Mouse (Mus musculus) hindlimb bud, embryonic 11.5 days (tissue): Measurements from ENCODE around the gene Fut4.

ENCODE experiments used
- DNase-seq: peaks from one replicate; pipeline ENCODE4 v3.0.0-alpha.2; 2012; ENCODE audit warnings: low read depth, low spot score; ENCODE audit errors: extremely low spot score

Fut4 gene

DNA sequence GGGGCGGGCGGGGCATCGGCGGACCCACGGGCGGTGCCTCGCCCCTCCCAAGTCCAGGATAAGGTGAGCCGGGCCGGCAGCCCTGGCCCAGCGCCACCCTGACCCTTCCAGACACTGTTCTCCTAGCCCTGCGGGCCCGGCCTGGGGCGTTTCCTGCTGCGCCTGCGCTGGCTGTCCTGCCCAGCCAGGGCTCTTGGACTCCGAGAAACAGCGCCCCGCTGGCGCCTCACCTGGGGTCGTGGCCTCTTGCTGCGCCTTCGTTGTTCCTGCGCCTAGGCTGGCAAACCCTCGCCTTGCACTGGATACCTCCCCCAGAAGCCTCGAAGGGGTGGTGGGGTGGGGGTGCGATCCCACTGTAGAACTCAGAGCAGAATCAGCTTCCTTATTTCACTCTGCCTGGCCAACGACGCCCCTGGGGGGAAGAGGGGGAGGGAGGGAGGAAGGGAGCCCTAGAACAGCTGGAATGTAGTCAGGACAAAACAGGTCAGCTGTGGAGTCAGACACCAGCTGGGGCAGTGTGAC, at the start of gene Fut4:
Gene Fut4 (minus strand): TSS at position 393 of the 522 bp plus-strand sequence.
- DNase-seq: no peak

DNA sequence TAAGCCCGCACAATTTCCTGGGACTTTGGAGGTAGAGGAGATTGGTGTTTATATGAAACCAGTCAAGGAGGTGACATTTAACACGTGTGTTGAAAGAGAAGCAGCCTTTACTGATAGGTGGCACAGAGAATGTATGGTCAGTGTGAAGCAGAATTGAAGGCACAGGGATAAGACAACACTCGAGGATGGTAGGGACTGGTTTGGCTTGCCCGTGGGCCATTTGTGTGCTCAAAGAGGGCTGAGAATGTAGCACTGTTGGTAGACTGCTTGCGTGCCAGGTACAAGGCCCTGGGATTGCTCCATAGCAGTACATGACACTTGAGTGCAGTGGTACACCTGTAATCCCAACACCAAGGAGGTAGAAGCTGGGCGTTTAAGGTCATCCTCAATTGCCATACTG, 35.2 kb upstream of the Fut4 start:
- no peak for DNase-seq

DNA sequence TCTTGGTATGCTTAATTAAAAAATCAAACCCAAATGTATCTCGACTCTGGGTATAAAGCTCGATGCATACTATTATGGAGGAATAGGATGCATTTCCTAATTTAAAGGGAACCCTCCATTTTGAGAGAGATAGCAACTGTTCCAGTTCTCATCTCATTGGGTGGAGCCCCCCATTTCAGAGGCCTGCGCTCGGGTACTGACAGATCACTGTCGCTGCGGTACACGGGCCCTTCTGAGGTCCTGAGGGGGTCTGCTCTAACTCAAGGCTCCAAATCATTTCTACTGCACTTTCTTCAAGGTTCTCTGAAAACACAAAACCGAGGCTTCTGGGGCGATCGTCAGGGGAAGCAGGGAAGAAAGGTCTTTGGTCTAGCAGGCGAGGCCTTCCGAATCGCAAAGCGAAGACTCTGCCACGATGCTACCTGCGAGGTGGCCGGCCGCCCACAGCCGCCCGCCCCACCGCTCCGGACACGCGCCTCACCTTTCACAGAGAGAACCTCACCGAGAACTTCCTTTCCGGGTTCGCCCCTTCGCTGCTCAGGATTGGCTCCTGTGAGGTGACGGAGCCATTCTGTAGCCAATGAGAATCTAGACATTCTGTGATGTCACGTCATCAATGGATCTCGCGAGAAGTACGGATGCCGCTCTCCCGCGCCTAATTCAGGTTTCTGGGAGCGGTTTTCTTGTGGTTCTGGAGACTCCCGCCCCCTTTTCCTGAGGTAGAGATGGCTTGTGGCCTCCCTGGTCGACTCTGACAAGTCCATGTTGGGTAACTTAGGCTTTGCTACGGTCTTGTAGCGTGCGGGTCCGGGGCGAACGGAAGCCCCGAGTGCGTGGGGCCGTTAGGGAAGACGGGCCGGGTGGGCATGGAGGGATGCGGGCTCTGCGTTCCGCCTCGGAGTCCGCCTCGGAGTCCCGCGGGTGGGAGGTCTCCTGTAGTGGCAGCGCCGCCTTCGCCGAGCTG, 32.1 kb upstream of the Fut4 start, which contains the start of the genes Mre11a and Ankrd49:
Gene Mre11a (plus strand): TSS at position 616 of the 964 bp plus-strand sequence.
Gene Ankrd49 (minus strand): TSS at position 818 of the 964 bp plus-strand sequence.
- peak; percentile 98 for DNase-seq

DNA sequence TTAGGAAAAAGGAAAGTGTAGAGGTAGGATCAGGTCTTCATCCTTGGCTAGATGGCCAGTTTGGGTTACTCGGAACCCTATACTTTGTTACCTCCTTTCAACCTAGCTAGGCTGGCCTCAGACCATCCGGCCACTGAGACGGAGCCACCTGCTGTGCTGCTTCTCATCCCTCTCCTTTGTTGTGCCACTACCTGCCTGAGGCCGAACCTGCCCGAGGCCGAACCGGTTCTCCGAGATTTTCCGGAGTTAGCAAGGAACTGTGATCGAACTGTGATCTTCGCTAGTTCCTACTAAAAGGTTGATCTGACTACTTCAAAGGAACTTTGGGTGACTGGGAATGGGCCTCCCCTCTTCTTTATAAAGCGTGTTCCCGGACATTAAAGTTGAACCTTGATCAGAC, 26.1 kb upstream of the Fut4 start:
- no peak for DNase-seq

DNA sequence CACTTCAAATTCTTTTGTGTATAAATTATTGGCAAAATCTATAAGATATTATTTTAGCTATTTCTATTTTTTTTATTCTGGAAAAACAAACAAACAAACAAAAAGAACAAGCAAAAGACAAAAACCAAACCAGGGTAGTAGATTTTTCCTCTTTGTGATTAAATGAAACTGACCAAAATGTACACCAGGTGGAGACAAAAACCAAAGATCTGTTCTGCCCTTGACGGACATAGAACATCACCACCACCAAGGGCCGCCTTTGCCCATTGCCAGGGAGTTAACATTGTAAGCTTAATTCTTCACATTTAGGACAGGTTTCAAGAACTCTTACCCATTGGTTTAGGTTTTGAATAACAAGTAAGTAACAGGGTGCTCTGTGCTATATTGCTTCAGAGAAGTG, 21.6 kb upstream of the Fut4 start:
- no peak for DNase-seq

DNA sequence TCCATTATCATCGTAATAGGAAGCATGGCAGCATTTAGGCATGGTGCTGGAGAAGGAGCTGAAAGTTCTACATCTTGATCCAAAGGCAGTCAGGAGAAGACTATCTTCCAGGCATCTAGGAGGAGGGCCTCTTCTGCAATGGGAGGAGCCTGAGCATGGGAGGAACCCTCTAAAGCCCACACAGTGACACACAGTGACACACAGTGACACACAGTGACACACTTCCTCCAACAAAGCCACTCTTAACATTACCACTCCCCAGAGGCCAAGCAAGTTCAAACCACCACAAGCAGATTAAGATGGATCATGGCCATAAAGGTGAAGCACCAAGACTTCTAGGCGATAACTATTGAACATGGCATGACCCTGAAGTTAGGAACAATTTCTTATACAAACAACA, 19.9 kb upstream of the Fut4 start:
- DNase-seq: no peak

DNA sequence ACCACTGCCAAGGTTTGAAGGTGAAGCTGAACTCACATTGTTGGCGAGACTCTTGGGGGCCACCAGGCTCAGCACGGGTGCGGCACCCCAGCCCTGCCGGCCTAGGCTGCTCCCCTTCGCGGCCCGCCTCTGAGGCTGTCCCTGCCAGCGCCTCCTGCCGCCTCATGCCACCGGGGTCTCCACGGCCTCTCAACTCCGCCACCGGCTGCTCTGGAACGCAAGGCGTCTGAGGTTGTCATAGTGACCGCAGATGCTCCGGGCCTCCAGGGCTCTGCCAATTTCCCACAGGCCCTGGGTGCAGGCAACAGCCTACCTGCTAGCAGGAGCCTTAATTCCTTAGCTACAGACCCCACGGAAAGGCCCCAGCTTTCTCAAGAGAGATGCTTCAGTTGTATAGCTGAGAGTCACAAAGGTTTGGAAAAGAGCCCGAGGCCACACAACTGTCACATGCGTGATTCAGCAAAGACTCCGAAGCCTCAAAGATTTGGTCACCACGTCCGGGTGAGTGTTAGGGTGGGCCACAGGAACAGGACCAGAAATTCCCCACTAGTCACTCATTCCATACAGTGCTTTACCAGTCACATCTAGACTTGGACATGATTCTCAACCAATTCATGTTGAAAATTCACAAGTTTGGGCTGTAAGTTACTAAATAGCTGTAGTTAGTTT, 18.7 kb upstream of the Fut4 start, which contains the start of gene 1700012B09Rik:
Gene 1700012B09Rik (minus strand): TSS at position 228 of the 669 bp plus-strand sequence.
- DNase-seq: no peak

DNA sequence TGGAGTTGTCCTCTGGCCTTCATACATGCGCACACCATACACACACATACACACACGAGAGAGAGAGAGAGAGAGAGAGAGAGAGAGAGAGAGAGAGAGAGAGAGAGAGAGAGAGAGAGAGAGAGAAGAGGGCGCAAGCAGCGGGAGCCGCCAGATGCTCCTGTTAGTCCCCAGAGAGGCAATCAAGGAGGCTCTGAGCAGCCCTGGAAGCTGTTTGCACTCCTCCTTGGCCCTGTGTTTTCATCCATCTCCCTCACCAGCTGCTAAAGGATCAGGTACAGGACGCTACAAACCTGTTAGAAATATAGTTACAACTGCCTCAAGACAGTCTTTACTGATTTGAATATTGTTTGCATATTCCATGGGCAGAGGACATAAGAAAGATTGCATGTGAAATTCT, 17.6 kb upstream of the Fut4 start:
- DNase-seq: no peak

DNA sequence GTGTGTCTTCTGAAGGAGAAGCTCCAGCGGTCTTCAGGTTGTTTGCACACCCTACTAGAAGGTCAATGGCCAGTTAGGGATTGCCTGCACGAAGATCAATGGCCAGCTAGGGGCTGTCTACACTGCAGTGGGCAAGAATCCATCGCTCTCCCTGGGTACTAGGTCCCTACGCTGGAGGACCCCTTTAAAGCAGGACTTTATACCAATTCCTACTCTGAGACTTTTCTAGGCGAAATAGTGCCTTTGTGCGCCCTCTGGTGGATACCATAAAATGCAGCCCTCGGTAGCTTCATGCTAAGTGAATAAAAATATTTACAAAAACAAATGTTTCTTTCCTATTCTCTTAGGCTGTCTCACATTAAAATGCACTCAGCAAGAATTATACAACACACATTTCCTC, 12.6 kb upstream of the Fut4 start:
- DNase-seq: no peak

DNA sequence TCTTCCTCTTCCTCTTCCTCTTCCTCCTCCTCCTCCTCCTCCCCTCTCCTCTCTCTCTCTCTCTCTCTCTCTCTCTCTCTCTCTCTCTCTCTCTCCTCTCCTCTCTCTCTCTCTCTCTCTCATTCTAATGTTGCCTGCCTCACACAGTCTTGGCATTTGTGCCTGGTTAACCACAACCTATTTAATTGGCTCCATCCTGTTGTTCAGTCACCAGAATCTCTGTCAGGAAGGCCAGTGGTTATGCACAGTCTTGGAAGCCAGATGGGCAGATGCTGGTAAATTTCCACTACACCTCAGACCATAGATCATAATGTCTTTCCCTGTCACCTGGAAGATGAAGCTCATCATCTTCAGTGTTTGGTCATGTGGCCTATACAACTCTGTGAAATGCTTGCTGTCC, 7.1 kb upstream of the Fut4 start:
- no peak for DNase-seq

DNA sequence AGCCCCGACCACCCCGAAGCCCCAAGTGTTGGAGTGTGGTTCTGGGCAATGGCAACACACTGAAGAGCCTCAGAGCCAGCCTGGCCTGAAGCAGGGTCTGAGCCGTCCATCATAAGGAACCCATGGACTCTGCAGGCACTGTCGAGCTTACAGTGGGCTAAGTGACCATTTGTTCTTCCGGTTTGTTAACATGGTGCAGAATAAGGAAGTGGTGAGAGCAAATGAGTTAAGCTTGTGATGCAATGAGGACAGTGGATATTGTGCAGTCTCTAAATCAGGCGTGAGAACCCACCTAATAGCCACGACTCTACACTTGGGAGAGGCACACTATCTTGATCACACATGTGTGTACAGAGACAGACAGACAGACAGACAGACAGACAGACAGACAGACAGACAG, 6.4 kb upstream of the Fut4 start:
- DNase-seq: no peak

DNA sequence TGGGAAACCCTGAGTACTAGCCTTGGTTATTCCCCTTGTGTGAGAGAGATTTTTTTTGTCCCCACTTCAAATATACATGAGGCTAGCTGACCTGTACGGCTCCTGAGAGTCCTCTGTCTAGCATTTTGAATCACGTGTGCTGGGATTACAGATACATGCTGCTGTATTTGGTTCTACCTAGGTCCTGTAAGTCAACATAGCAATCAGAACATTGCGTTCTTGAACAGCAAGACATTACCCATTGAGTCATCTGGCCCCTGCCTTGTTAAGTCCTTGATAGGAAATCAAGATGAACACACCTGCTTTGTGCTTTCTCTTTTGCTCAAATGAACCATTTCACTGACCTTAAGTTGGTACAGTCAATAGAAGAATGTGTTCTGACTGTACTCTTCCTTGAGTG, 2.3 kb upstream of the Fut4 start:
- no peak for DNase-seq

DNA sequence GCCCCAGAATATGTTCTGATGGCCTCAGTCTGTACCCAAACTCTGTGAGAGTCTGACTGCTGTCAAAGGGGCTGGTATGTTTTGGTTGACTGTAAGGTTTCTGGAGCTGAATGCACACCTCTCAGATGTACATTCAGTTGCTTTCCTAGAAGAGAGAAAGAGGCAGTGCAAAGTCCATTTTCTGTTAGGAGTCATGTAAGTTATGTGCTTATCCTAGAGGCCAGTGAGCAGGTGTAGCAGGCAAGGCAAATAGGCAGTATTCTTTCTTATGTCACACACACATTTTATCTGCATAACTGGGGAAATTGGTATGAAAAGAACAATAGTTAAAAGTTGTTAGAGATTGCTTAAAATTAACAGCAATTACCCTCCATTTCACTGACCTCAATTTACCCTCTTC, 1.8 kb upstream of the Fut4 start:
- no peak for DNase-seq

DNA sequence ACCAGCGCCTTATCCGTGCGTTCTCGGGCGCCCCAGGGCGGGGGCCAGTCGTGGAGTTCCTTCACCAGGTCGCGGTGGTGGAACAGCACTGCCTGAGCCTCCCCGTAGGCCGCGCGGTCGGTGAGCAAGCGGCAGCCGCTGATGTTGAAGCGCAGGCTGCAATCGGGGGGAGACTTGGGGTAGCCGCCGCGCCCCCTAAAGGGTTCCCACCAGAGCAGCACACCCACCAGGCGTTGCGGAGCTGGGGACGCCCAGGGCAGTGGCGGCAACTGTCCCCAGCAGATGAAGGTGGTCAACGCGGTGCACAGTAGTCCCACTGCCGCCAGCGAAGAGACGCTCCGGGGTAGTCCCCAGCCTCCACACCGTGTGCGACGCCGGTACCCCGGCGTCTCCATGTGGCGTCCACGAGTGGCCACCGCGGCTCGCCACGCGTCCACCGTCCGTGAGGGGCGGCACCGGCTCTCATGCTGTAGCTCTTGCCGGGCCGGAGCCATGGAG, 641 bp downstream of the Fut4 start:
- no peak for DNase-seq

DNA sequence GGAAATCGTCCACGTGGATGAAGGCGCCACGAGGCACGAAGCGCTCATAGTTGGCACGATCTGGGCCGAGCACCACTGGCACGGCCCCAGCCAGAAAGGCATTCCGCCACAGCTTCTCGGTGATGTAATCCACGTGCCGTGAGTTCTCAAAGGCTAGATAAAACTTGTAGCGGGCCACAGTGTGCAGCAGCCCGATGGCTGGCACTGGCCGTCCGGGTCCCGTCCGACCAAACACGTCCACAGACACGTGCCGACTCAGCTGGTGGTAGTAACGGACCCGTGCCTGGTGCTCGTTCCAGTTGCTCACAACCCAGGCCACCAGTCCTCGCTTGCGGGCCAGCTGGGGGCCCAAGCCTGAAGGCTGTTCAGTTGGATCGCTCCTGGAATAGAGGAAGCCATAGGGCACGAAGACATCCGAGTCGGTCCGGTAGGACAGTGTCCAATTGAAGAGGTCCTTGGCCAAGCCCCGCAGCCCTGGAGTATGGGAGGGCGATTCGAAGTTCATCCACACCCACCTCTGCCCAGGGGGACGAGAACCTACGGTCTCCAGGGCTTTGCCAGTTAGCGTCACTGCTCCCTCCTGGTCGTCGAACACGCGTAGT, 1.2 kb downstream of the Fut4 start:
- no peak for DNase-seq

DNA sequence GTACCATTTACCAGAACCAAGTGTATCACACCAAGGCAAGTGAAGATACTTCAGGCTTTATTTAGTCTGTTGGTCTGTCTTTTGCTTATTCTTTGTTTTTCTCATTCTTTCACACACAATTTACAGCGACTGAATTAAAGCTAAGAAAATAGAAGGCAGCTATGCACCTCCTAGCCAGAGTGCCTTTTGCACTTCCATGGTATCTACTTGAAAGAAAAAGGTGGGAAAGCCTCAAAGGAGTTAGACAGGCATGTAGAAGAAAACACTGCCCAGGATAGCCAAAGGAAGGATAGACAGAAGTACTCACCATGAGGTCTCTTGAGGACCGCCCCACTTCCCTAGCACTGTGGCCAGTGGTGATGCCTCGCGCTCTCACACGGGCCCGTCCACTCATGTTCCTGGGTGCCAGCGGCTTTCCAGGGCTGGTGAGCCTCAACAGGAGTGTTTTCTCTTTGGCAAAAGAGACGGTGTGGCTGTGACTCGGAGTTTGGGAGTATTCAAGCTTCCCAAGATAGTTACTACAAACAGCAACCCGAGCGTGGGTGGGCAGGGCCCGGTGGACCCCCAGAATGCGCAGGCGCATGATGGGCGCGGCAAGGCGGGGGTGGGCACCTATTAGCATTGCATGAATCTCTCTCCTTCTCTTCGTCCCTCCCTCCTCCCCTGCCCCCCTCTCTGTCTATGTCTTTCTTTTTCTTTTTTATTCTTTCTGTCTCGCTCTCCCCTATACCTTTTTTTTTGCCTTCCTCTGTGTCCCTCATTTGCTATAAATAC, 11.9 kb downstream of the Fut4 start, which contains the start of gene Piwil4:
Gene Piwil4 (minus strand): TSS at position 583 of the 774 bp plus-strand sequence.
- DNase-seq: no peak

DNA sequence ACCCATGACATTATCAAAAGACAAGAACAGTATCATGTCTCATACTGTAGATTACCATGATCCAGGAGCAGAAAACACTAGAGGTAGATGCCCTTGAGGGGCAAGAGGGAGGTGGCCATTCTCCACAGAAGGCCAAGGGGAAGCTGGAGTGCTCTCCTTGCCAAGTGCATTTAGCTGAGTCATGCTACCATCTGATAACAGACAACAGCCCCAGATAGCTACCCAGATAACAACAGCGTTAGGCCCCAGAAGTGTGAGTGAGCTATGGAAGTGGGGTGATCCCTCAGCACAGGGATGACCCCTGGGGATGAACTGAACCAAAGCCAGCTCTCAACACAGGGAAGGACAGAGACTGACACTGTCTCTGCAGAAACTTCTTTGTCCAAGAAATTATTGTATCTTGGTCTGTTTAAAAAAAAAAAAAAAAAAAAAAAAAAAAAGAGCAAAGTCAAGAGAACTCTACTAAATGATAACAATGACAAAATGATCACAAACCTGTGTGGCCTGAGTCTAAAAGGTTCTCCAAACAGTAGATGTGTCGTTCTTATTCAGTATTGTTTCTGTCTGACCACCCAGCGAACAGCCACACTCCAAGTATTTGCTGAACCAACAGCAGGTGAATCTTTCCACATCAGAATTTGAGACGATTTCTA, 12.6 kb downstream of the Fut4 start:
- no peak for DNase-seq

DNA sequence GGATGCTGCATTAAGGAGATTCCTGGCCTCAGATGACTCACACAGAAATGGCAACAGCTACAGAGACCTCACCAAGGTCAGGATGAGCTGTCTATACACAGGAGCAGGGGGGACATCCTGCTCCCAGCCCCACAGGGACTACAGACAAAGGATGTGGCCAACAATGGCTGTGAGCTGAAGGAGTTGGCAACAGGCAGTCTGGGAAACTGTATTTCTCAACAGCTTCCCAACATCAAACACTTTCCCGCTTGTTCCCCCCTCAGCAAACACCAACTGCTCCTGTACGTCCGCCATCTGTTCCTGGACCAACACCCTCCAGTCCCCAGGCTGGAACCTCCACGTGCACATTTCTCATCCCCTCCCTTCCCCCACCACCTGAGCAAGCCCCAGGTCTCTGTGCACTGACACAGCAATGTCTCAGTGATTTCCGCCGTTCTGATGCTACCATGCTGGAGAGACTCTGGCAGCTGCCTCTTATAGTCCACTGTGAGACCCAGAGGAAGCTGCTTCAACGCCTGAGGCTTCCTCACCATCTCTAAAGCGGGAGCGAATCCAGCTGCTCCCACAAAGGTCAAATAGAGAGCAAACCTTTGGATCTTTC, 21.2 kb downstream of the Fut4 start:
- DNase-seq: no peak

DNA sequence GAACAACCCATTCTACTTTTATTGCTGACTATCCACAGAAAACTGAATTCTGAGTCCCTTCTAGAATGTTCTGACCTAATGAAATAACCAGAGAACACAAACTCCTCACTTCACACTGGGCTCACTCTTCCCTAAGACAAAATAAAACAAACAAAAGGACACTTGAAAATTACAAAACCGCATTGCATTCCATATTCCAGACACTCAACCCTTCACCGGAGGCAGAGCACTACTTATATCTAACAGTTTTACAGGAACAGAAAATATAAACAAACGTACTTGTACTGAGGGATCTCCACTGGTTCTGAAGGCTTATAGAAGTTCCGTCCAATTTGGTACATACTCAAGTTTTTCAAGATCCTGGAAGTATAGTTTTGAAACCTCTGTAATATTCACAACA, 23.8 kb downstream of the Fut4 start:
- no peak for DNase-seq
